Mouse (Mus musculus): Measurements from ENCODE around the gene Hist1h3g.
A peak's percentile ranks its signal among the peaks of the same experiment; 100 is the strongest.
"Not testable (repeated sequence)": the region's sequence is repeated elsewhere in the genome, so short reads cannot be mapped to it uniquely, and the experiment has no call there.

Hist1h3g gene

DNA sequence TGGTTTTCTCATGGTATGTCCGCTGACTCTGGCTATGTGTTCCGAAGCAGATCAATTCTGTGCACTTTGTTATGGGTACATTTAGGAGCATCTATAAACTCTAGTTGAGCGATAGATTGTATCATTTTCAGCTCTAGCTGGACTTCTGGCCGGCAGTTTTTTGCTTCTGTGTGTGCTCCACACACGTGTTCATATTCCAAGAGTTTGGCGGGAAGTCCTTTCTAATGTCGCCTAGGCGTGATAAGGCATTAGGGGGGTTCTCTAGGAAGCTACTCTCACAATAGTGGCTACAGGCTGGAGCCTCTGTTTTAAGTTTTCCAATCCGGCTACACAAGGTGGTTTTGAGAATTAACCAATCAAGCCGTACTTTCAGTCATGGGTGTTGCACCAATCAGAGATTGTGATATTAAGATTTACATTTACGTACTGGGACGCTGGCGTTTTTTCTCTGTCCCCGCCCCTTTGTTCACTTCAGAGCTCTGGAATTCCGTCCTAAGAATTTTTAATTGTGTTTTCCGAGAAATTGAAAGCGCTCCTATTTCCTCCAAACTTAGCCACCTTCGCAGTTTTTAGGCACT lies 20.7 kb downstream of the Hist1h3g start:
- peak; percentile 91 for DNase-seq (ENCODE audit: low spot score)

DNA sequence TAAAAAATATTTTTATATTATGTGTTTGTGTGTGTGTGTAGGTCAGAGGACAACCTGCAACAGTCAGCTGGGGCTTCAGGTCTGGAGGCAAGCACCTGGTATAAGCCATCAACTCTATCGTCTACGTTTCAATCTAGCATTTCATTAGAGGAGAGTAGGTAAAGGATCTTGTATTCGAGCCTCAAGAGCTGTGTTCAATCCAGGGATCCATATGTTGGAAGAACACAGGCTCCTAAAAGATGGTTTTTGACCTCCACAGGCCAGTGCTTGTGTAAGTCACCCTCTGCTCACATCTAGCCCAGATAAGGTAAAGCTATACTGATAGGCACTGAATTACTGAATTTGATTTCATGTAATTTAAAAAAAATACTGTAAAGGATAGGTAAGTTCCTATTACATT lies 21.7 kb downstream of the Hist1h3g start:
- DNase-seq (ENCODE audit: low spot score): no peak

- DNase-seq (ENCODE audit: low spot score): peak; percentile 53
Measured at GRCm38 (mm10) chr13:23560699-23561098, 25.5 kb downstream of the Hist1h3g start.

- DNase-seq (ENCODE audit: low spot score): not testable (repeated sequence)
Measured at GRCm38 (mm10) chr13:23561531-23561882, 26.3 kb downstream of the Hist1h3g start.

- peak; percentile 98 for DNase-seq (ENCODE audit: low spot score)
Measured at GRCm38 (mm10) chr13:23561883-23562659, 26.8 kb downstream of the Hist1h3g start, which contains the start of gene Hist1h3e. Gene Hist1h3e, minus strand, starts transcription at chr13:23562369.

GRCm38 (mm10) chr13:23562699-23563462 lies 27.7 kb downstream of the Hist1h3g start:
- peak; percentile 74 for DNase-seq (ENCODE audit: low spot score)

DNA sequence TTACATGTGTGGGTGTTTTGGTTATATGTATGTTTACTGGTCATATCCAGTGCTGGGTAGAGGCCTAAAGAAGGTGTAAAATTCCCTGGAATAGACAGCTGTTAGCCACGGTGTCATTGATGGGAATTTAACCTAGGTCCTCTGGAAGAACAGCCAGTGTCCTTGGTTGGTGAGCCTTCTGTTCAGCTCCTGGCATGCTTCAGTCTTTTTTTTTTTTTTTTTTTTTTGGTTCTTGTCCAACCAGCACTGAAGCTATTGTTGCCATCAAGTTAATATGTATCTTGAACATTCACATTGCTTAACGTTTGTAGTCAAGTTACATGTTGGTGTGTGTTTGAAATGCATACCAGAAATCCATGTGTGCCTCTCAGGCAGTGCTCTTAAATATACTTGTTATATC lies 29.3 kb downstream of the Hist1h3g start:
- no peak for DNase-seq (ENCODE audit: low spot score)

DNA sequence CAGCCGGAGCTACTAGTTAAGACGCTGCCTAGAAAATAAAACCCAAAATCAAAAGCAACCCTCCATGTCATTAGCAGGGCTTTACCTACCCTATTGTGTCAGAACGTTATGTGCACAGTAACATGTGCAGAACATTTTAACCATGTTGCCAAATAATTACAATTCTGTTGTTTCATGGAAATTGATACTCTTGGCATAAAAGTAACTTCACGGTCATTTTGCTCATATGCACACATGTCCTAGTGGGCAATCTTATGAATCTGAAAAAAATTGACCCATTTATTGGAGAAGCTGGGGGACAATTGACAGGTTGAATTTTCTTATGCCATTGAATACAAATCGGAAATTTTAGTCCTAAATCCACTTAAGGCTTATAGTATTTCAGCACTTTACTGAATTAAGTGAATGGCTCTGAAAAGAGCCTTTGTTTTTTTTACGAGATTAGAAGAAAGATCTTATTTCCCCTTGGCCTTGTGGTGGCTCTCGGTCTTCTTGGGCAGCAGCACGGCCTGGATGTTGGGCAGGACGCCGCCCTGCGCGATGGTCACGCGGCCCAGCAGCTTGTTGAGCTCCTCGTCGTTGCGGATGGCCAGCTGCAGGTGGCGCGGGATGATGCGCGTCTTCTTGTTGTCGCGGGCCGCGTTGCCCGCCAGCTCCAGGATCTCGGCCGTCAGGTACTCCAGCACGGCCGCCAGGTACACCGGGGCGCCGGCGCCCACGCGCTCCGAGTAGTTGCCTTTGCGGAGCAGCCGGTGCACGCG lies 35.2 kb downstream of the Hist1h3g start:
- peak; percentile 49 for DNase-seq (ENCODE audit: low spot score)

DNA sequence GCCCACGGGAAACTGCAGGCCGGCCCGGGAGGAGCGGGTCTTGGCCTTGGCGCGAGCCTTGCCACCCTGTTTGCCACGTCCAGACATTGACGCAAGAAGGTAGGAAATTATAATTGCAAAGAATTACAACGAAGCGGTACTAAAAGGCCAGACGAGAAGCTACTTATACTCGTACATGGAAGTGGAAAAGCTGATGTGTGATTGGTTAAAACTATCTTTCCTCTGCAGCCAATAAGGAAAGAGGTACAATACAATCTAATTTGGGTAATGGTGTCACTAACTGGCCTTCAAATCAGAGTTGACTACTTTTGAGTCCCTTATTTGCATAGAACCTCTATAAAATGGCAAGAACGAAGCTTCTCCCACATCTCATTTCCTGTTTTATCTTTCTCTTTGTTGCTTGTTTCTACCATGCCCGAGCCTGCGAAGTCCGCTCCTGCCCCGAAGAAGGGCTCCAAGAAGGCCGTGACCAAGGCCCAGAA lies 35.8 kb downstream of the Hist1h3g start, which contains the start of the genes Hist1h2ae and Hist1h2bg:
Gene Hist1h2ae, minus strand, starts transcription at position 199 of the 482 bp plus-strand sequence.
Gene Hist1h2bg, plus strand, starts transcription at position 375 of the 482 bp plus-strand sequence.
- peak; percentile 94 for DNase-seq (ENCODE audit: low spot score)

DNA sequence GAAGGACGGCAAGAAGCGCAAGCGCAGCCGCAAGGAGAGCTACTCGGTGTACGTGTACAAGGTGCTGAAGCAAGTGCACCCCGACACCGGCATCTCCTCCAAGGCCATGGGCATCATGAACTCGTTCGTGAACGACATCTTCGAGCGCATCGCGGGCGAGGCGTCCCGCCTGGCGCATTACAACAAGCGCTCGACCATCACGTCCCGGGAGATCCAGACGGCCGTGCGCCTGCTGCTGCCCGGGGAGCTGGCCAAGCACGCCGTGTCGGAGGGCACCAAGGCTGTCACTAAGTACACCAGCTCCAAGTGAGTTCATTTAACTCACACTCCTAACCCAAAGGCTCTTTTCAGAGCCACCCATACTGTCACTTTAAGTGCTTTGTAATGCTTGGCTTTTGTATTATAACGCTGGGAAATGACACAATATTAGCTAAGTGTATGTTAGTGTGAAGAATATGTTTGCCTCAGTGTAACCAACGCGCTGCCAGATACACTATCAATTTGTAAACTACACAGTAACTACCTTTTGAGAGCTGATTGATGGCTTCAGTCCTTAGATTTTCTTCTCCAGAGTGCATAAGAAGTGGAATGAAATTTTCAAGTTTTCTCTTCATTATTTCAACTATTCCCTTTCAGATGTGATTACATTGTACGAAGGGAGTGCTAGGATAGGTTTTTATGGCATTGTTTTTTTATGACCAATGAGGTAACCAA lies 36.4 kb downstream of the Hist1h3g start:
- peak; percentile 62 for DNase-seq (ENCODE audit: low spot score)

DNA sequence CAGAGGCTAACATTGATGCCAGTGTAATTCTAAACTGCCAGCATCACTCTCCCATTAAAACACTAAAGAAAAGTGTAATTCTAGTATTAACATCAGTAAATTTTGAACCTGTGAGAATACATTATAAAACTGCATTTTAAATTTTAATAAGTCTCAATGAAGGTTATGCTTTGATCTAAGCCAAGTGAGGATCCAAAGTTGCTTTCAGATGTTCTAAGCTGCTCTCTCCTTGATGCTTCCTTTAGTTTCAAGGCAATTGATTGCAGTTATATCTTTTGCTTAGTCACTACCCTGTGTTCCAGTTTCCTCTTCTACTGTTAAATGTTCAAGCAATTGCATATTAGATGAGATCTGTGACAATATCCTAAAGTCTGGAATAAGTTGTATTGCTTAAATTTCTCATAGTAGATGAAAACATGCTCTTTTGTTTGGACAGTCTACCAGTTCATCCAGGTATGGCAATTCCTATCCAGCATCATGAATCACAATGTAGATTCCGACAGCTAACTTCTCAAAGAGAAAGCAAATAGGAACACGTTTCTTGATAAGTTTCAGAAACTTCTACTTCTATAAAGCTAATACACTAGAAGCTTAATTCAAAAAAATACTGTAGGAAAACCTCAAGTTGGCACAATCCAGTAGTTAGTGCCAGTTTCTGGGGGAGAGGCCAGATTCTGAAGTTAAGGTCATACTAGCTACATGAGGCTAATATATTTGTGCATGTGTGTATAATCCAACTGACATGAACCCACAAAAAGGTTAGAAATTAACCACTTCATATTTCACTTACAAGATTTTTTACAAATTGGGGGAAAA lies 37.2 kb downstream of the Hist1h3g start:
- DNase-seq (ENCODE audit: low spot score): no peak

DNA sequence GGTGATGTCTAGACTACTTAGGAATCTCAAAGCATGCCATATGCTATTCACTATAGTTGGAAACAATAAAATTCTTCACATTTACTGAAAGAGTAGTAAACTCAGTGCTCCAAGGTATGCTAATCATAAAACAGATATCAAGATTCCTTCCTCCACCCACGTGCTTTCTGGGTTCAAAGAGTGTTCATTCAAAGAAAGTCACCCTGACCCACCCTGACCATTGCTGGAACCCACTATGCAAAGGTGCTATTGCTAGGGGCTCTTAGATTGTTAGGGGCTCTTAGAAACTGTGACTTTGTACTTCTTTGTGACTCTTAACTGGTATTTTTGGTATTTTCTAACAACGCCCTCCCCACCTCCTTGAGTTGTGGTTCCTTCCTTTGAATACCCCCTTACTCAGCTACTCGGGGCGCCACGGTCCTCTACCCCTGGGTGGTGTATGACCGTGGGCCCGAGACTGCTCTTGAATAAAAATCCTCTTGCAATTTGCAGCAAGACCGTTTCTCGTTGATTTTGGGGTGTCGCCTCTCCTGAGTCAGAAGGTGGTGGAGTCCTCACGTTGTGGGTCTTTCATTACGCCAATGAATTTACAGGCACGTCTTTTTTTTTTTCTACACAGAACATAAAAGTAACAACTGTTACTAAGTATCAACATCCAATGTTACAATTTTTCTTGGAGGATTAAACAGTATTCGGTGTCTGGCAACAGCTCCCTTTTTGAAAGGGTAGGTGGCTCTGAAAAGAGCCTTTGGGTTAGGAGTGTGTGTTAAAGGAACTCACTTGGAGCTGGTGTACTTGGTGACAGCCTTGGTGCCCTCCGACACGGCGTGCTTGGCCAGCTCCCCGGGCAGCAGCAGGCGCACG lies 38.0 kb downstream of the Hist1h3g start:
- DNase-seq (ENCODE audit: low spot score): peak; percentile 33

DNA sequence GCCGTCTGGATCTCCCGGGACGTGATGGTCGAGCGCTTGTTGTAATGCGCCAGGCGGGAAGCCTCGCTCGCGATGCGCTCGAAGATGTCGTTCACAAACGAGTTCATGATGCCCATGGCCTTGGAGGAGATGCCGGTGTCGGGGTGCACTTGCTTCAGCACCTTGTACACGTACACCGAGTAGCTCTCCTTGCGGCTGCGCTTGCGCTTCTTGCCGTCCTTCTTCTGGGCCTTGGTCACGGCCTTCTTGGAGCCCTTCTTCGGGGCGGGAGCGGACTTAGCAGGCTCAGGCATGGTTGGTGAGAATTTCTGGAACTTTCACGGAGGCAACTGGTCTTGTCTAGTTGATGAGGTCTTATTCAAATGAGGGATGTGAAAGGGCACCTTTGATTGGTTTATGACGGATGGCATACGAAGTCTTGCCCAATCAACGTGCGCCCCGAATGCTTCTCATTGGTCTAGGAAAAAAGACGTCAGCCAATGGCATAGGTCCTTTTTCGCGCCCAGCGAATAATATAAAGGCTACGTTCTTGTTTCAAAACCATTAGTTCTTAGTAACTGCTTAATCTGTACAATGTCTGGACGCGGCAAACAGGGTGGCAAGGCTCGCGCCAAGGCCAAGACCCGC lies 38.8 kb downstream of the Hist1h3g start, which contains the start of the genes Hist1h2bf and Hist1h2ad:
Gene Hist1h2bf, minus strand, starts transcription at position 299 of the 627 bp plus-strand sequence.
Gene Hist1h2ad, plus strand, starts transcription at position 484 of the 627 bp plus-strand sequence.
- DNase-seq (ENCODE audit: low spot score): peak; percentile 96

- DNase-seq (ENCODE audit: low spot score): not testable (repeated sequence)
Measured at GRCm38 (mm10) chr13:23574546-23575170, 39.4 kb downstream of the Hist1h3g start.

DNA sequence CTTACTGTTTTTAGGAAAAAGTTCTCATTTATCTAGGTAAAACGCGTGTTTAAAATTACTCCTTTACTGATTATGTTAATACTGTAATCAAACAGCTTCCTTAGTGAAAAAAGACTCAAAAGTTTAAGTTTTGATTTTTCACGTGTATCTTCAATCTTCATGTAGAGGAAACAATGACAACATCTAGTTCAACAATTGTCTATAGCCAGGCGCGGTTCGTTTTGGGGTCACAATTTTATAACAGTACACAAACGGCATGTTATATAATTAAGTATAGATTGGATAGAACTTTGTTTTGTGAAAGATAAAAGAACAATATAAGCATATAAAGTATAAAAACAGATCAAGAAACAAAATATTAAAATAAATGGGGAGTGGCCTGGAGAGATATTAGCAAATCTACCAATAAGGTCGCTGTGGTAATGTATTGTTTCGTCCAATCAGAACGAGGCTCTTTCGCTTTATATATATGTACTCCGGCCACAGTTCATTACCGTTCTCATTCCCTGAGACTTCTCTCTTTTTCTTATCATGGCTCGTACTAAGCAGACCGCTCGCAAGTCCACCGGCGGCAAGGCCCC lies 40.1 kb downstream of the Hist1h3g start, which contains the start of gene Hist1h3d:
Gene Hist1h3d, plus strand, starts transcription at position 493 of the 581 bp plus-strand sequence.
- peak; percentile 89 for DNase-seq (ENCODE audit: low spot score)

- peak; percentile 33 for DNase-seq (ENCODE audit: low spot score)
Measured at GRCm38 (mm10) chr13:23575864-23576313, 40.7 kb downstream of the Hist1h3g start.

- DNase-seq (ENCODE audit: low spot score): peak; percentile 68
Measured at GRCm38 (mm10) chr13:23576351-23576881, 41.2 kb downstream of the Hist1h3g start.

Measured in yolk sac, embryonic 10.5 days (tissue).